Mouse (Mus musculus) erythroblast, embryonic 14.5 days (primary cell): Measurements from ENCODE around the gene Irf1.

Experiments used
- GATA1 ChIP-seq: IDR thresholded peaks from 2 replicates; pipeline ENCODE4 v1.6.1; 2012; ENCODE audit warnings: low read length, inconsistent platforms, mixed read lengths
- TAL1 ChIP-seq: IDR thresholded peaks from 3 replicates; pipeline ENCODE4 v1.6.1; 2012; ENCODE audit warnings: low read length, inconsistent platforms, mixed read lengths

DNA sequence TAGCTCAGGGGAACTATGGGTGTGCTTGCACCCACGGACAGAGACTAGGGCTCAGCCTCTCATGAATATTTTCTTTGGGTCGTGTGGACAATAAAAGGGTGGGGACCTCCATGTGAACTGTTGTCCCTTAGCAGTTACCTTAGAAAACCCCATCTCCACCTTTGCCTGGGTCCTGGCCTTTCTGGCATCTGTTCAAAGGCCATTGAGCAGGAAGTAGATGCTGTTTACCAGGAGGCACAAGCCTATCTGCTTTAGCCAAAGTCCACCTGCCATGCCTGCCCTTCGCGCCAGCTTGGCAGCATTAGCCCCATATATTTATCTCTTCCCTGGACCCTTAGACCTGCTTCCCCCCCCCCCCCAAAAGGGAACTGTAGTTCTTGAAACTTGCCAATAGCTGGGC, 12.2 kb upstream of the Irf1 start:
- TF ChIP-seq GATA1, result no peak
- TF ChIP-seq TAL1, result no peak
